Mouse (Mus musculus) heart, postnatal 0 days (tissue): ENCODE results near the gene Frem1.

Source experiments
- CTCF ChIP-seq: IDR thresholded peaks from 2 replicates; pipeline ENCODE4 v1.5.1; 2016; ENCODE audit warnings: antibody characterized with exemption, control low read depth, low read depth
- EP300 ChIP-seq: IDR thresholded peaks from 2 replicates; pipeline ENCODE4 v1.6.1; 2016; ENCODE audit warnings: antibody characterized with exemption, low read depth

GRCm38 (mm10) chr4:82861451-82861850 is 190.7 kb downstream of the Frem1 start:
- TF ChIP-seq CTCF (no peak), EP300 (no peak)
